Mouse (Mus musculus) liver, adult 2 months (tissue): ENCODE results near the gene Vasn. TPM values are rescaled to one million over a fixed set of nuclear protein-coding genes. Genes with fewer than 3 reads are reported as not detected.
A peak's percentile ranks its signal among the peaks of the same experiment; 100 is the strongest.

Experiments
- DNase-seq: peaks from one replicate; pipeline ENCODE4 v3.0.0-alpha.2; 2011; ENCODE audit warnings: low read depth, low spot score; ENCODE audit errors: extremely low read depth
- H3K27ac ChIP-seq: fragments of 200-500 bp; replicated peaks from 2 replicates; pipeline ENCODE4 v1.5.1; 2012; ENCODE audit warnings: low read depth, mild to moderate bottlenecking, control low read depth, inconsistent platforms, low read length; ENCODE audit not compliant: insufficient read depth
- H3K27me3 ChIP-seq: fragments of 200-500 bp; 2 replicates; pipeline ENCODE4 v1.6.1; 2012; ENCODE audit warnings: mild to moderate bottlenecking, moderate library complexity, low read length, inconsistent platforms; ENCODE audit not compliant: control insufficient read depth, insufficient read depth
- H3K36me3 ChIP-seq: fragments of 200-500 bp; 2 replicates; pipeline ENCODE4 v1.6.1; 2012; ENCODE audit warnings: low read length, inconsistent platforms; ENCODE audit not compliant: control insufficient read depth, insufficient read depth
- H3K4me1 ChIP-seq: fragments of 200-500 bp; 2 replicates; pipeline ENCODE4 v1.6.1; 2011; ENCODE audit warnings: low read length; ENCODE audit not compliant: control insufficient read depth, insufficient read depth
- H3K4me3 ChIP-seq: fragments of 200-500 bp; 2 replicates; pipeline ENCODE4 v1.5.1; 2011; ENCODE audit warnings: low read depth, mild to moderate bottlenecking, control low read depth, low read length, moderate library complexity; ENCODE audit not compliant: insufficient read depth
- H3K79me2 ChIP-seq: fragments of 200-500 bp; 2 replicates; pipeline ENCODE4 v1.6.1; 2012; ENCODE audit warnings: inconsistent platforms, mild to moderate bottlenecking, low read length, moderate library complexity; ENCODE audit not compliant: control insufficient read depth, insufficient read depth
- H3K9ac ChIP-seq: fragments of 200-500 bp; 2 replicates; pipeline ENCODE4 v1.6.1; 2012; ENCODE audit warnings: low read depth, mild to moderate bottlenecking, control low read depth, inconsistent platforms, low read length
- CTCF ChIP-seq: fragments of 200-500 bp; IDR thresholded peaks from 2 replicates; pipeline ENCODE4 v1.5.1; 2011; ENCODE audit warnings: low read depth, low read length, control low read depth
- POLR2A ChIP-seq: fragments of 200-500 bp; IDR thresholded peaks from 2 replicates; pipeline ENCODE4 v1.6.1; 2011; ENCODE audit warnings: low read length, control low read depth; ENCODE audit not compliant: insufficient read depth; ENCODE audit errors: extremely low read depth
- WGBS: fragments of 180-500 bp; shearing (Covaris S2); methylation state at CpG from one replicate; pipeline ENCODE4 v1.1.7; 2018; 5-methylcytosine and 5-hydroxymethylcytosine counted together
- polyA plus RNA-seq: library from polyadenylated mRNA; depleted of rRNA; stranded (reverse); fragments of >200 nt; gene quantifications from 2 replicates; pipeline ENCODE4 v1.2.3, GENCODE M21; 2012
- total RNA-seq: library from RNA; depleted of rRNA; stranded (reverse); fragments of >200 nt; gene quantifications from 2 replicates; pipeline ENCODE4 v1.2.3, GENCODE M21; 2014

The Vasn gene
- total and polyA plus RNA-seq, 2 experiments, result 4.0 to 18.0 TPM

GRCm38 (mm10) chr16:4605514-4606131 is 34.1 kb upstream of the Vasn start:
- H3K27me3 ChIP-seq, result no peaks in the 10 kb centered on the region
- H3K79me2 ChIP-seq, result no peaks in the 10 kb centered on the region
- no peak overlapping the region for H3K27ac ChIP-seq
- H3K36me3 ChIP-seq, result no peaks in the 10 kb centered on the region
- WGBS, result 84% methylated on average over 13 of the region's 13 CpGs
- no peak overlapping the region for H3K9ac ChIP-seq
- no peaks in the 10 kb centered on the region for H3K4me1 ChIP-seq
- H3K4me3 ChIP-seq, result no peak overlapping the region
- TF ChIP-seq POLR2A (no peak), CTCF (no peak)
- DNase-seq, result no peak

- H3K4me1 ChIP-seq, result no peaks in the 10 kb centered on the region
- H3K36me3 ChIP-seq, result no peaks in the 10 kb centered on the region
- H3K4me3 ChIP-seq, result no peak overlapping the region
- TF ChIP-seq CTCF, result peak; percentile 43
- TF ChIP-seq POLR2A, result no peak
- H3K9ac ChIP-seq, result no peak overlapping the region
- no peak for DNase-seq
- H3K79me2 ChIP-seq, result no peaks in the 10 kb centered on the region
- H3K27me3 ChIP-seq, result no peaks in the 10 kb centered on the region
- peak overlapping the region; percentile 23 for H3K27ac ChIP-seq
- WGBS, result 52% methylated on average over 5 of the region's 5 CpGs
These were observed 33.2 kb upstream of the Vasn start for GRCm38 (mm10) chr16:4606431-4607084.

GRCm38 (mm10) chr16:4607818-4608531 is 31.8 kb upstream of the Vasn start:
- H3K9ac ChIP-seq, result no peak overlapping the region
- no peaks in the 10 kb centered on the region for H3K79me2 ChIP-seq
- H3K4me3 ChIP-seq, result no peak overlapping the region
- H3K36me3 ChIP-seq, result no peaks in the 10 kb centered on the region
- WGBS, result 53% methylated on average over 9 of the region's 9 CpGs
- H3K4me1 ChIP-seq, result no peaks in the 10 kb centered on the region
- H3K27me3 ChIP-seq, result no peaks in the 10 kb centered on the region
- peak; percentile 62 for DNase-seq
- TF ChIP-seq POLR2A (no peak), CTCF (peak; percentile 99)
- no peak overlapping the region for H3K27ac ChIP-seq

GRCm38 (mm10) chr16:4608532-4609059 is 31.1 kb upstream of the Vasn start:
- DNase-seq, result no peak
- Histone ChIP-seq H3K4me3 (no peak overlapping the region), H3K4me1 (no peaks in the 10 kb centered on the region), H3K27me3 (no peaks in the 10 kb centered on the region), H3K79me2 (no peaks in the 10 kb centered on the region), H3K36me3 (no peaks in the 10 kb centered on the region), H3K9ac (no peak overlapping the region), H3K27ac (no peak overlapping the region)
- no peak for TF ChIP-seq CTCF
- TF ChIP-seq POLR2A, result no peak
- 88% methylated on average over 19 of the region's 19 CpGs for WGBS

- H3K27ac ChIP-seq, result no peak overlapping the region
- no peak for DNase-seq
- peaks cover 5% of the 10 kb centered on the region; the same call in 1 of the 2 replicates for H3K4me1 ChIP-seq
- no peaks in the 10 kb centered on the region for H3K27me3 ChIP-seq
- no peak overlapping the region for H3K4me3 ChIP-seq
- TF ChIP-seq POLR2A (no peak), CTCF (no peak)
- 81% methylated on average over 5 of the region's 5 CpGs for WGBS
- H3K79me2 ChIP-seq, result no peaks in the 10 kb centered on the region
- peaks cover under 1% of the 10 kb centered on the region; the same call in 1 of the 2 replicates for H3K36me3 ChIP-seq
- H3K9ac ChIP-seq, result no peak overlapping the region
These were observed 28.5 kb upstream of the Vasn start for GRCm38 (mm10) chr16:4611193-4611592.

- 97% methylated on average over 7 of the region's 7 CpGs for WGBS
- Histone ChIP-seq H3K27me3 (no peaks in the 10 kb centered on the region), H3K4me3 (no peak overlapping the region), H3K4me1 (peaks cover 5% of the 10 kb centered on the region; the same call in 1 of the 2 replicates), H3K36me3 (peaks cover 2% of the 10 kb centered on the region; the same call in 1 of the 2 replicates), H3K9ac (no peak overlapping the region), H3K79me2 (no peaks in the 10 kb centered on the region), H3K27ac (no peak overlapping the region)
- TF ChIP-seq CTCF (no peak), POLR2A (no peak)
- no peak for DNase-seq
These were observed 28.1 kb upstream of the Vasn start for GRCm38 (mm10) chr16:4611676-4612075.
